Mouse (Mus musculus): ENCODE data around the gene Wwc2. TPM values are rescaled to one million over a fixed set of nuclear protein-coding genes. Genes with fewer than 3 reads are reported as not detected.

The Wwc2 gene
- total RNA-seq, 2 experiments from 2014 or later, result 26.0 TPM

DNA sequence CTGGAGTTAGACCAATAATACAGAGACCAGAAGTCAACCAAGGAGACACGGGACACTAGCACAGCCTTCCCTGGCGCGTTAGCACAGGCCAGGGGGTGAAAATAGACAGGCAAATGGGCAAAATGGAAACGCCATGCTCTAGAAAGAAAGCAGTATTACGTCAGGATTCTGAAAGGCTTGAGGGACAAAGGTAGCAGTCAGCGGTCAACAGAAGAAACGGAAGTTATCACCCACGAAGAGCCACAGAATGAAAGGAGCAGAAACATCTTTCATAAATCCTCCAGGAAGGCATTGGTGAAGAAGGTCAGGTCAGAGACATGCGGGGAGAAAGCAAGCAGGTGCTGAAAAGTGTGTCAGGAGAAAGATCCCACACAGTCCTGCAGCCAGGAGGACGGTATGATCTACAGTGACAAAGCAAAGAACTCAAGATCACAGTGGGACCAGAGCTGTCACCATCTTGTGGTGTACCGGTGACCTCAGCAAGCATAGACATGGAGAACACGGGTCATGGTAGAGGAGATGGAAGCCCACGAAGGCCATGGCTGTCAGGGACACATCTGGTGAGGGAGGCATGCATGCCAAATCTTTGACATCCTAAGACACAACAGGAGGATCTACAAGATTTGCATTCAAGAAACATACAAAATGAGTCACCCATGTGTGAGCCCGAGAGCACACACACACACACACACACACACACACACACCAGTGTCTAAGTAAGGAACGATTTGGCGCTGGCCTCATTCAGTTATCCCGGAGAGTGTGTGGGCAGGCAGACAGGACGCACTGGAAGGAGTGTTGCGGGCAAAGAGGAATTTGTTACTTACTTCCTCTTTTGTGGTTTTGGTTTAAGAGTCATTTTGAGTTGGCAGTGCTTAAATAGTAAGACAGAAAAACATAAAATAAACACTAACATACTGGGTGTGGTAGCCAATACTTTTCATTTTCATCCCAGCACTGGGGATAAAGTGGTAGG lies 73.4 kb downstream of the Wwc2 start:
- peak; percentile 36 to 68 for DNase-seq (ENCODE audit: low spot score in 2 of 2)
- intact Hi-C loops (cut with DNase I), result no loop called here

- DNase-seq (ENCODE audit: low spot score in 2 of 2), result no peak
- intact Hi-C loops (cut with DNase I), result no loop called here
Measured at GRCm38 (mm10) chr8:47915521-47915920, 75.2 kb downstream of the Wwc2 start.

- no peak for DNase-seq (ENCODE audit: low spot score in 2 of 2)
- intact Hi-C loops (cut with DNase I), result no loop called here
Measured at GRCm38 (mm10) chr8:47914946-47915345, 75.8 kb downstream of the Wwc2 start.

DNA sequence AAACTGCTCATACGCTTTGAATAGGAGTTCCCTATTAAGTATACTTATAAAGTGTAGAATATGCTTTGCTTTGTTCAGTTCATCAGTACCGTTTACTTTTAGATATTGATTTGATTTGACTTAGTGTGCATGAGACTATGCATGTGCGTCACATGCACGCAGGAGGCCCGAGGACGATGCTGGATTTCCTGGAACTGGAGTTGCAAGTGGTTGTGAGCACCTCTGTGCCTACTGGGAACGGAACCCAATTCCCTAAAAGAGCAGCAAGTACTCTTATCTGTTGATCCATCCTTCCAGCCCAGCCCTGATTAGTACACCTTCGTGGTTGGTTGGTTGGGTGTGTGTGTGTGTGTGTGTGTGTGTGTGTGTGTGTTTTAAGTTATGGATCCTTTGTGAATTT lies 76.6 kb downstream of the Wwc2 start:
- intact Hi-C loops (cut with DNase I), result no loop called here
- DNase-seq (ENCODE audit: low spot score in 2 of 2), result no peak

GRCm38 (mm10) chr8:47913621-47914020 lies 77.1 kb downstream of the Wwc2 start:
- intact Hi-C loops (cut with DNase I), result no loop called here
- no peak for DNase-seq (ENCODE audit: low spot score in 2 of 2)

DNA sequence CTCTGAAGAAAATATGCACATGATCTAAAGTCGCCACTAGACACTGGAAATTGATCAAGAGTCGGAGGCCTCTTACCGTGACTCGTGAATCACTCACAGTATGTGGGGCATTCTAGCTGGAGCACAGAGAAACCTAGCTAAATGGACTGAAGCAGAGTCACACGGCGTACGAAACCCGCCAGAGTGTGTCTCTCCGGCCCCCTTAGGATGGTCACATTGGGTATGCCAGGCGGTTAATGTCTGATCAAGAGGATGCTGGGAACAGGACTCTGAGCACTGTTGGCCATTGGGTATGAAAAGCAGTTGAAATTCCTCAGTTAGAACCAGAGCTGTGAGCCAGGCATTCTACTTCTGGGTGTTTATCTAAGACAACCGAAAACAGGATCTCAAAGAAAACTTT lies 81.0 kb downstream of the Wwc2 start:
- no peak for DNase-seq (ENCODE audit: low spot score in 2 of 2)
- intact Hi-C loops (cut with DNase I), result no loop called here

DNA sequence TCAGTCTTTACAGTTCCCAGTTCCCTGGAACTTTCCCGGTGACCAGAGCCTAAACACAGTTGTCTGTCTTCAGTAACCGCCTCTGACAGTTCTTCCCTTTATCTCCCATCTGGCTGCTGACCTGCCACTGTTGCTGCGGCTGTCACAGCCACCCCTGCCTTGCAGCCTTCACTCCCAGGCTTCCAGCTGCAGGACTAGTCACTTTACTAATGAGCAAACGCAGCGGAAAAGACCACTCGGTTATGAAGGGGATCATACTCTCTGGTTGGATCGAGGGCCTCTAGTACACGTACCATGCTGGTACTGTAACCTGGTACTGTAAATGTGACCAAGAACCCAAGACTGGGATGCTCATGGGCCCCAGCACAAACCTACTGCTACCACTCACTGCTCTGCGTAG lies 83.7 kb downstream of the Wwc2 start:
- no peak for DNase-seq (ENCODE audit: low spot score in 2 of 2)
- intact Hi-C loops (cut with DNase I), result no loop called here

- intact Hi-C loops (cut with DNase I), result no loop called here
- DNase-seq (ENCODE audit: low spot score in 2 of 2), result no peak
Measured at GRCm38 (mm10) chr8:47906142-47906541, 84.6 kb downstream of the Wwc2 start.

DNA sequence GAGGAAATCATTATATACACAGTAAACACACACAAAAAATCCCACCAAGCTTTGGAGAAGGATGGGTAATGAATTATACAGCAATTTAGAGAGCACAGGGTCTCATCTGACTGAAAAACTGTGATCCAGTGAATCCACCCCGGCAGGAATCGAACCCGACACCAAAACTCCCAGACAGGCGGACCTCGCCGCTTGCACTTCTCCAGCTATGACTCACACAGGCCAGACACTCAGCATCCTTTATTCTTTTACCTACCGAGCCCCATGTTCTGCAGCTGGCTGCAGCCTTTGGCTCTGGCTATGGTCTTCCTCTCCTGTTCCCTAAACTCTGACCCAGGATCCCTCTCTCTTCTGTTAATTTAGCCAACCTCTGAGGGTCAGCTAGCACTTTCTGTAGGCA lies 85.5 kb downstream of the Wwc2 start:
- intact Hi-C loops (cut with DNase I), result no loop called here
- no peak for DNase-seq (ENCODE audit: low spot score in 2 of 2)

GRCm38 (mm10) chr8:47904004-47904403 lies 86.7 kb downstream of the Wwc2 start:
- intact Hi-C loops (cut with DNase I), result no loop called here
- DNase-seq (ENCODE audit: low spot score in 2 of 2), result no peak

DNA sequence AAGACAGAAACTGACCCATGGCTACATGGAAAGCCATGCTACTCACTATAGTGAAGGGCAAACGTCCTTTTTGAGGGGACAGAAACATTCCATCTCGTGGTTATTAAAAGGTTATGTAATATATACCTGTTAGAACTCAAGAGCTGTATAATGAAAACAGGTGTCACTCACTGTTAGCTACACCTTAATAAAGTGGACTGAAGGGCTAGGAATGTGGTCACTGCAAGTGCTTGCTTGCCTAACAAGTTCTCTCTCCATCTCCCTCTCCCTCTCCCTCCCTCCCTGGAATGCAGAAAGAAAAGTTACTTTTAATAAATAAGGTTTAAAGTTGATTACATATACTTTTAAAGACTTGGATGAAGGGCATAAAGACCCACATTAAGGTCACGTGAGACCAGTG lies 88.0 kb downstream of the Wwc2 start:
- intact Hi-C loops (cut with DNase I), result no loop called here
- no peak for DNase-seq (ENCODE audit: low spot score in 2 of 2)

GRCm38 (mm10) chr8:47900361-47900760 lies 90.4 kb downstream of the Wwc2 start:
- intact Hi-C loops (cut with DNase I), result no loop called here

DNA sequence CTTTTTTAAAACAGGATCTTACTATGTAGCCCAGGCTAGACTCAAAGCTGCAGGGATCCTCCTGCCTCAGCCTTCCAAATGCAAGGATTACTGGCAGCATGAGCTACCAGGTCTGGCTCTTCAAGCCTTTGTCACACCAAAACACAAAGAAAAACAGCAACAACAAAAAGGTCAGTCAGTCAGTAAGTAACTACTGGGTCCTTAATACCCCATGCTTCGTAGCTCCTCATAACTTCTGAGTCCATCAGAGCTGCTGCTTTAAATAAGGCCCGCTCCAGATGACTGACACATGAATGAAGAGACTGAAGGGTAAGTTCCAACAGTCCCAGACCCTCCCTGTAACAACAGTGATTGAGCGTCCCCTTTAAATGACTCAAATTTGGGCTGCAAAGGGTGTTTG lies 90.8 kb downstream of the Wwc2 start:
- no peak for DNase-seq (ENCODE audit: low spot score in 2 of 2)
- intact Hi-C loops (cut with DNase I), result no loop called here

More at GRCm38 (mm10) chr8:47900361-47900760, 90.4 kb downstream of the Wwc2 start:
- no peak for DNase-seq (ENCODE audit: low spot score in 2 of 2)

GRCm38 (mm10) chr8:47892419-47892818 lies 98.3 kb downstream of the Wwc2 start:
- intact Hi-C loops (cut with DNase I), result no loop called here
- no peak for DNase-seq (ENCODE audit: low spot score in 2 of 2)

GRCm38 (mm10) chr8:47891641-47892040 lies 99.1 kb downstream of the Wwc2 start:
- intact Hi-C loops (cut with DNase I), result no loop called here
- no peak for DNase-seq (ENCODE audit: low spot score in 2 of 2)

DNA sequence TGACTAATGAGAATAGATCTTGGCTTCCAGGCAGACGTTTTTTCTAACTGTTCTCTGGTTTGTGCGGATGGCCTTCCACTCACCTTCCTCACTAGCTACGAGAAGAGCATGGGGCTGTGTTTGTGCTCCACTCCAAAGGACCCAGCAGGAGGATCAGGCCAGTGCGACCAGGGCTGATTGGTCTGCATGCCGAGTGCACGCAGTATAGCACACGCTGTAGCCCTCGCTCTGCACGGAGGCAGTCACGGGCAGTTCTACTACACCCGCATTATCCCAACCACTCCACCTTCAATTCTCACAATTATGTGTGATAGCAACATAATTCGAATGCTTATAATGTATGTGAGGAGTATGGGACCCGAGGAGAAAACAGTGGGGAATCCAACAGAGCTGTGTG lies 99.9 kb downstream of the Wwc2 start:
- intact Hi-C loops (cut with DNase I), result no loop called here
- no peak for DNase-seq (ENCODE audit: low spot score in 2 of 2)

DNA sequence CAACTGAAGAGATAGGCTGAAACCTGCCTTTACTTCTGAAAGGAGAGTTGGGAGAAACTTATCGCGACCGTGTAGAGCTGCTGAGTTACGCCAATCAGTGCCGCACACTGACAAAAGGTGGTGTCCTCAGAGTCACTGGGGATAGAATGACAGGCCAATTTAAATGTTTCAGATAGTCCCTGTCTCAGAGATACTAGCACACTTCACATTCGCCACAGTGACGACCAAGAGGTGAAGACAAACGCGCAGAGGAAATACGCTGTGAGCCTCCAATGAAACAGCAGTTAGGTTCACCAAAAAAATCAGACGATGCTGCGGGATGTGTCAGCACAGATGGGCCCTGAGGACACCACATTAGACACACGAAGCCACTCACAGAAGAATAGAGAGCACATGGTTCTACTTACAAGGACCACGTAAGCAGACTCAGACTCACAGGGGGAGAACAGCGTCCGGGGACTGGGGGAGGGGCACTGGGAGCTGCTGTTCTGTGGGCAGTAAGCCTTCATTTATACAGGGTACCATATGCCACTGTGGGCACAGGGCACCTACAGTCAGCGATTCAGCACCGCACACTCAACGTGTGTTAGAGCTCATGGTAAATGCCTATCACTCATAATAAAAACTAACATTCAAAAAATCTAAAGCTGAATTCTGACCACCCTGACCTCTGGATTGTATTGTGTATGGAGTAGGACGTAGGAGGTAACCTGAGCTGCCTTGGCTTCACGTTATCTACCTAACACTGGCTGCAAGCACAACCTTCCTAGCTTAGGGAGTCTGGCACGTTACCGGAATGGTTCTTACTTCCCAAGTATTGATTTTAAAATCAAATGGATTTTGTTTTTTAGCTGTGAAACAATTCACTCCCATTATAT lies 100.5 kb downstream of the Wwc2 start:
- peak in 1 of 2 experiments; percentile 58 for DNase-seq (ENCODE audit: low spot score in 2 of 2)
- intact Hi-C loops (cut with DNase I), result no loop called here

- intact Hi-C loops (cut with DNase I), result no loop called here
- peak in 1 of 2 experiments; percentile 15 for DNase-seq (ENCODE audit: low spot score in 2 of 2)
Measured at GRCm38 (mm10) chr8:47888841-47889570, 101.7 kb downstream of the Wwc2 start.

DNA sequence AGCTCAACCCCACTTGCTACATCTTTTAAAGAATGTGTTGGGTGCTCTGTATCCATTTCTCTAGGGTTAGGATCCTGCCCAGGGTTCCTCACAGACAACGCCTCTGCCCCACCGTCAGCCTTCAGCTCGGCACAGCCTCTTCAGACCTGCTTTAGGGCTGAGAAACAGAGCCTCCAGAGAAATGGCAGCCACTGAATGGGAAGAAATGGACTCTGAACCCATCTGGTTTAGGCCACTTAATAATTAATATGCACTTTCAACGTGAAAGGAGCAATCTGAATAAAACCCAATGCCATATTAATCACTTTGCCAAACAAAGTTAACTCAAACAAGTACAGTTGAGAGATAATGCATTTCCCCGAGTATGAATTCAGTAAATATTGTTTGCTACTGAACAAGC lies 106.4 kb downstream of the Wwc2 start:
- intact Hi-C loops (cut with DNase I), result no loop called here
- no peak for DNase-seq (ENCODE audit: low spot score in 2 of 2)

- DNase-seq (ENCODE audit: low spot score in 2 of 2), result no peak
- intact Hi-C loops (cut with DNase I), result no loop called here
Measured at GRCm38 (mm10) chr8:47883739-47884138, 107.0 kb downstream of the Wwc2 start.

All from left cerebral cortex, postnatal 25 days (tissue).